Mouse (Mus musculus) forebrain, embryonic 11.5 days (tissue): ENCODE measurements at regions not wholly inside any gene's neighbourhood (a gene's known extent, or its start where the extent isn't known, plus 50 kb on each side); places are given as distances from the start of the nearest gene placed in this dataset.
"Not testable (repeated sequence)": the region's sequence is repeated elsewhere in the genome, so short reads cannot be mapped to it uniquely, and the experiment has no call there.

ENCODE experiments used
- ATAC-seq: fragments of 200-750 bp; cut with Nextera tagmentation; replicated peaks from 2 replicates; pipeline ENCODE4 v1.8.0; 2017; ENCODE audit warnings: moderate TSS enrichment; ENCODE audit not compliant: low FRiP score
- DNase-seq: peaks from one replicate; pipeline ENCODE4 v3.0.0-alpha.2; 2017; ENCODE audit warnings: low spot score
- H3K27ac ChIP-seq: fragments of 300-500 bp; sonication (generic); 2 replicates; pipeline ENCODE4 v1.5.1; 2014; ENCODE audit warnings: low read depth, low read length
- H3K27me3 ChIP-seq: fragments of 300-500 bp; sonication (generic); 2 replicates; pipeline ENCODE4 v1.6.1; 2014; ENCODE audit warnings: mild to moderate bottlenecking, low read length, mixed read lengths; ENCODE audit not compliant: control insufficient read depth, insufficient read depth
- H3K36me3 ChIP-seq: fragments of 300-500 bp; sonication (generic); 2 replicates; pipeline ENCODE4 v1.6.1; 2014; ENCODE audit warnings: mild to moderate bottlenecking, low read length, moderate library complexity, mixed read lengths; ENCODE audit not compliant: control insufficient read depth, insufficient read depth
- H3K4me1 ChIP-seq: fragments of 300-500 bp; sonication (generic); replicated peaks from 2 replicates; pipeline ENCODE4 v1.6.1; 2014; ENCODE audit warnings: low read length, mixed read lengths; ENCODE audit not compliant: control insufficient read depth, insufficient read depth
- H3K4me2 ChIP-seq: fragments of 300-500 bp; sonication (generic); 2 replicates; pipeline ENCODE4 v1.6.1; 2014; ENCODE audit warnings: low read depth, mild to moderate bottlenecking, low read length, moderate library complexity, mixed read lengths; ENCODE audit not compliant: severe bottlenecking
- H3K4me3 ChIP-seq: fragments of 300-500 bp; sonication (generic); 2 replicates; pipeline ENCODE4 v1.5.1; 2014; ENCODE audit warnings: low read depth, low read length
- H3K9ac ChIP-seq: fragments of 300-500 bp; sonication (generic); 2 replicates; pipeline ENCODE4 v1.6.1; 2014; ENCODE audit warnings: low read length
- H3K9me3 ChIP-seq: fragments of 300-500 bp; sonication (generic); 2 replicates; pipeline ENCODE4 v1.6.1; 2016; ENCODE audit warnings: low read length, mixed read lengths; ENCODE audit not compliant: control insufficient read depth
- WGBS: fragments of 180-500 bp; shearing (Covaris S2); extraction: QIAGEN DNeasy Blood & Tissue Kit; methylation state at CpG from one replicate; pipeline ENCODE4 v1.1.7; 2014; 5-methylcytosine and 5-hydroxymethylcytosine counted together

DNA sequence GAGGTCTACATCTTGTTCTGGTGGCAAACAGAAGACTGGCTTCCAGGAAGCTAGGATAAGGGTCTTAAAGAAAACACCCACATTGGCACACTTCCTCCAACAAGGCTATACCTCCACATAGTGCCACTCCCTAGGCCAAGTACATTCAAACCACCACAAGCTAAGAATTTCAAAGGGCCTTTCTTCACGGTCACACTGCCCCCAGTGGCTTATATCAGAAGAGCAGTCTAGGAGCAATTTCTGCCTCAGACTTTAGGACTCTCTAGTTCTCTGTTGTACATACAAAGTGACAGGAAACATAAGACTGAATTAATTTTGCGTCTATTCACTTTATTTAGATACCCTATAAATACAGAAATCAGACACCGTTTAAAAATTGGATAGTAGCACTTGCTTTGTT lies 175.7 kb upstream of the Nwd2 start:
- H3K27ac ChIP-seq: no peak overlapping the region
- no peak overlapping the region for H3K9ac ChIP-seq
- DNase-seq (no peak), ATAC-seq (no peak)
- no peaks in the 10 kb centered on the region for H3K27me3 ChIP-seq
- no peak overlapping the region for H3K4me3 ChIP-seq
- H3K4me1 ChIP-seq: no peaks in the 10 kb centered on the region
- H3K36me3 ChIP-seq: no peaks in the 10 kb centered on the region
- H3K4me2 ChIP-seq: no peak overlapping the region
- no peaks in the 10 kb centered on the region for H3K9me3 ChIP-seq
- WGBS: 75% methylated on average over 3 of the region's 3 CpGs

DNA sequence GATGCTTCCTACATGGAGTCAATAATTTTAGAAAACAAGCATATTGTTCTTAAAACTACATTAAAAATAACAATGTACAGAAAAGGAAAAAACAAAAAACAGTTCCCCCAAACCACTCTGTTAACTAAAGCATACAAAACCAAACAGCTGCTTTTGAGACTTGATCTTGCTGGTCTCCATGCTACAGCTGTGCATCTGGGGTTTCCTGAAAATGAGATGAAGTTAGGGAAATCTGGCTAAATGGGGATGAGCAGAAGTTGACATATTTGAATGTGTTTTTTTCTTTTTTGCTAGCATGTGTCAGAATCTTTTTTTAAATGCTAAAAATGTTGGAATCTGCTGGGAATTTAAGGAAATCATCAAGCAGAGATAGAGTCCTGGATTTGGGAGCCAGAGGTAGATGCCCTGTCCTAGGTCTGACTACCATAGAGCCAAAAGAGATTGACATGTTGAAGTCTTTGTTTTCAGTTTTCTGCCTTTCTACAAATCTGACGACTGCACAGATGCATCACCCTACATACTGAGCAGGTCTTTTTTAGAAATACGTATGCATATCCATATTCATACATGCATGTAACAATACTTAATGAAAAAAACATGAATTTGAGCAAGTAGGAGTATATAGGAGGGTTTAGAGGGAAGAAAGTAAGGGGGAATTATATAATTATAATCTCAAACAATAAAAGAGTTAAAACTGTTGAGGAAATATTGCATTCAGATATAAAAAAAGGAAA lies 172.5 kb upstream of the Nwd2 start:
- 78% methylated on average over 2 of the region's 2 CpGs for WGBS
- Histone ChIP-seq H3K4me2 (no peak overlapping the region), H3K27me3 (no peaks in the 10 kb centered on the region), H3K36me3 (no peaks in the 10 kb centered on the region), H3K27ac (no peak overlapping the region), H3K9me3 (no peaks in the 10 kb centered on the region), H3K4me1 (no peaks in the 10 kb centered on the region), H3K4me3 (no peak overlapping the region), H3K9ac (no peak overlapping the region)
- DNase-seq: no peak
- no peak for ATAC-seq

DNA sequence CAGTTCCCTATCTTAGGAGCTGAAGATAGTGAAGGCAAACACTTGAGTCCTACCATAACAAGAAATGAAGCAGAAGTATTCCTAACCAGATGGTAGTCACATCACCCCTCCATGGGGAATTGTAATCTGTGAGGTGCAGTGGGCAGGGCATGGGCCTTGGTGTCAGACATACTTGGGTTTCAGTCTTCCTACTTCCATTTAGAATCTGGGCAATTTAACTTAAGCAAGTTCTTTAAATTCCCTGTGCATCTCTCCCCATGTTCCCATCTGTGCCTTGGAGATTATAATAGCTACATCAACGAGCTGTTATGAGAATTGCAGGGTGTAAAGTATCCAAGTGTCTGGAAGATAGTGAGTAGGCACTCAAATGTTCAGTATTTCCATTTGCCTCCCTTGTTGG lies 149.9 kb upstream of the Nwd2 start:
- H3K4me3 ChIP-seq: no peak overlapping the region
- DNase-seq (no peak), ATAC-seq (no peak)
- H3K36me3 ChIP-seq: no peaks in the 10 kb centered on the region
- 71% methylated on average over 1 of the region's 1 CpGs for WGBS
- H3K27me3 ChIP-seq: no peaks in the 10 kb centered on the region
- H3K9ac ChIP-seq: no peak overlapping the region
- H3K9me3 ChIP-seq: no peaks in the 10 kb centered on the region
- H3K27ac ChIP-seq: no peak overlapping the region
- H3K4me1 ChIP-seq: no peaks in the 10 kb centered on the region
- H3K4me2 ChIP-seq: no peak overlapping the region

DNA sequence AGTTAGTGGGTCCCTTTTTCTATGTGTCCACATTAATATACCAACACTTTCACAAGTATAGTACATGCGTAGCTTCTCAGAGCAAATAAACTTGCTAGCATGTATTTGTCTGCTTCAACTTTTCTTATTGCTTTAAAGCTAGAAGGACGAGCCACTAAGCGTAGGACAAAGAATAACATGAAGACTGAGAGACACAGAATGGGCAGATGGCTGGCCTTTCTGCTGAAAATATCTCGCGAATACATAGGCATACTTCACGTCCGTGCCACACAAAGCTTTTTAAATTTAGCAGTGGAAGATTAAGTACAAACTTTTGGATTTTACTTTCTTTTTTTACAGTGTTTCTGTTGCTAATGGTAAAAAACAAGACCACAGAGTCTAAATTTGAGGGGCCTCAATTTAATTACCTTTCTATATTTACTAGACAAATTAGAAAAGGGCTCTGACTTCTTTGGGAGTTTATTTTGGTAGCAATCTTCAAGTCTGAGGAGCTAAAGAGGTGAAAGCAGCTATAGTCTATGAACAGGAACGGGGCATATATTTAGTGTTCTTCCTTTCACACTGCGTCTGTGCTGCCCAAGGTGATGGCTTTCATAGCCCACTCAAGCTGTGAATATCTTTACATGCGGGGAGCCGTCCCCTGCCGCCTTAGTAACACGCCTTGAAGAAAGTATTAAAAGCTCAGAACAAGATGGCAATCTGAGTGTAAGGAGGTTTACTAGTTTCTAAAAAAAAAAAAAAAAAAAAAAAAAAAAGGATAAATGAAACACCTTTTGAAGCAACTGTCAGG lies 145.7 kb upstream of the Nwd2 start:
- no peak overlapping the region for H3K27ac ChIP-seq
- no peak overlapping the region for H3K4me3 ChIP-seq
- no peaks in the 10 kb centered on the region for H3K4me1 ChIP-seq
- 89% methylated on average over 13 of the region's 13 CpGs for WGBS
- H3K4me2 ChIP-seq: no peak overlapping the region
- no peak overlapping the region for H3K9ac ChIP-seq
- H3K9me3 ChIP-seq: no peaks in the 10 kb centered on the region
- no peak for ATAC-seq
- no peak for DNase-seq
- H3K27me3 ChIP-seq: no peaks in the 10 kb centered on the region
- no peaks in the 10 kb centered on the region for H3K36me3 ChIP-seq

DNA sequence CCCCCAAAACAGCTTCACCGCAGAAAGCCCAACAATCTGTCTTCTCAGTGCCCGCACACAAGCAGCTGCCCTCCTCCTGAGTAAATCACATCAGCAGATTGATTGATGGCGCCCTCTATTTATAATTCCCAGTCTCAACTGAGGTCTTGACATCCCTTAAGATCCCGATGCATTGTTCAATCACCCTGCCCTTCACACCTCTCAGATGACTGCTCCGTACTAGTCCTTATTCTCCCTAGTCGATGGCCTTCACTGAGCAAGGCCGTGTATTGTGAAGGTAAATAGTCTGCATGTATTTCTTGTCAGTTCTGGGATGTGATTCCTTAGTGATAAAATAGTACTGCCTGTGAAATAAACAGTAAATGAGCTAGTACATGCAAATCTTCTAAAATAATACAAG lies 114.7 kb upstream of the Nwd2 start:
- Histone ChIP-seq H3K27me3 (no peaks in the 10 kb centered on the region), H3K27ac (no peak overlapping the region), H3K4me3 (no peak overlapping the region), H3K4me1 (no peaks in the 10 kb centered on the region), H3K4me2 (no peak overlapping the region), H3K36me3 (no peaks in the 10 kb centered on the region), H3K9ac (no peak overlapping the region), H3K9me3 (no peaks in the 10 kb centered on the region)
- ATAC-seq (0 out of 2 replicates have a peak, but pooled peaks have one; percentile 42), DNase-seq (no peak)
- 66% methylated on average over 7 of the region's 7 CpGs for WGBS

DNA sequence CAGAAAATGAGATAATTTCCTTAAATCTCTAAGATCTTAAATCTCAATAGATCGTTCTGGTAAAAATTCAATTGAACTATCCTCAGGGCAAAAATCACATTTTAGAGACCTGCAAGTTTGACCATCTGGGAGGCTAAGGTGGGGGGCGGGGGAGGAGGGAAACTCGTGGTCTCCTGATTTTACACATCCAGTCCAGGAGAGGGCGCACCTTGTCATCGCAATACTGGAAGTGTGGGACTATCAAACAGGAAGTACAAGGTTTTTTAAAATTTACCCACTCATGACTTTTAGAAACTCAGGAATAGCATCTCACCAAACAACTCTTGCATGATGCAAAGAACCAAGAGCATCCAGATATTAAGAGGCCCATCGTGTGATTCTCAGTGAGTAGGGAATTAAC lies 108.4 kb upstream of the Nwd2 start:
- 84% methylated on average over 6 of the region's 6 CpGs for WGBS
- H3K4me2 ChIP-seq: no peak overlapping the region
- H3K36me3 ChIP-seq: no peaks in the 10 kb centered on the region
- H3K27me3 ChIP-seq: no peaks in the 10 kb centered on the region
- no peak overlapping the region for H3K27ac ChIP-seq
- H3K9me3 ChIP-seq: no peaks in the 10 kb centered on the region
- H3K9ac ChIP-seq: no peak overlapping the region
- no peaks in the 10 kb centered on the region for H3K4me1 ChIP-seq
- no peak overlapping the region for H3K4me3 ChIP-seq
- DNase-seq: no peak
- ATAC-seq: no peak

DNA sequence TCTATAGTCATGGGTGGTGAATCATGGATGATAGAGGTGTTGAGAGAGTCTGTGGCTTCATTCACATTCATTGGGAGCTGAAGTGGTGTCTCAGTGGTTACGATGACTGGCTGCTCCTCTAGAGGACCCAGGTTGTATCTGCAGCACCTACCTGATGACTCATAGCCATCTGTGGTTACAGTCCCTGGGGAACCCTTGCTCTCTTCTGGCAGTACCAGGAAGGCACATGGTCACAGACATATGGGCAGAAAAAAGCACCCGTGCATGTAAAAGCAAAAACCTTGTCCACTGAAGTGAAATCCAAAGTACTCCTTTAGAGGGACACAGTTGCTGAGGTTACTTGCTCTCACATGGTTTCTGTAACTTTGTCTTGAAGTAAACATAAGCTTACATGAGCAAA lies 103.4 kb upstream of the Nwd2 start:
- Histone ChIP-seq H3K9me3 (no peaks in the 10 kb centered on the region), H3K36me3 (no peaks in the 10 kb centered on the region), H3K4me1 (no peaks in the 10 kb centered on the region), H3K4me3 (no peak overlapping the region), H3K27me3 (no peaks in the 10 kb centered on the region), H3K27ac (no peak overlapping the region), H3K9ac (no peak overlapping the region), H3K4me2 (no peak overlapping the region)
- WGBS: 91% methylated on average over 2 of the region's 2 CpGs
- no peak for ATAC-seq
- DNase-seq: no peak

DNA sequence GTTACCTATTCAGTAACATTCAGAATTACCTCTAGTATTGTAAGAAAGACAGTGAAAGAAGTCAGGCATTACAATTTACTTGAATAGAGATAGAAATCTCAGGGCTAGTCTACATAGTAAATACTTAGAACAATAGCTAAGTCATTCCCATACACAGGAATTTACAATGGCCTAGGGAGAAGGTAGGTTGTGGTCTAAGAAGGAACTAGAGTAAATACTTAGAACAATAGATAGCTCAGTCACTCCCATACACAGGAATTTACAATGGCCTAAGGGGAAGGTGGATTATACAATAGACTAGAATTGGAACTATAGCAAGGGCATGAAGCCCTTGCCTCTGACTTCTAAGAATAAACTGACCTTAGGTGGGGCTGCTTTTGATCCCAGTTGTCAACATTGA lies 83.0 kb upstream of the Nwd2 start:
- not testable (repeated sequence) for H3K27ac ChIP-seq, H3K4me2 ChIP-seq, H3K9ac ChIP-seq, DNase-seq, ATAC-seq, H3K4me3 ChIP-seq, H3K4me1 ChIP-seq, H3K9me3 ChIP-seq, H3K27me3 ChIP-seq, H3K36me3 ChIP-seq

DNA sequence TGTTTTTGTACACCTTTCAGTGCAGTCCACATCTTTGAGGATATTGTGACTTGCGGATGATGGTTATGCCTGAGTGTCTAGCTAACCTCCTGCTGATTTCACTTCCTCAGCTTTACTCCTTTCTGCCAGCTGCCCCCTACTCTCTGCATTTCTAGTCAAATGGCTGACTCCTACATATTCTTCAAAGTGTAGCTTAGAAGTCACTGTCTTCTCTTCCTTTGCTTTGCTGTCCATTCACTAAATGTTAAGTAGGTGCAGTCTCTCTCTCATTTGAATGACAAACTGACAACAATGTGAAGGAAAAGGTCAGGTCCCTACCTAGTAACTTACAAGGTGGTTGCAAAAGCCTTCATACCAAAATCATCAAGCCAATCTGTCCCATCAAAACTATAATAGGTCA lies 73.5 kb upstream of the Nwd2 start:
- no peak overlapping the region for H3K4me2 ChIP-seq
- no peaks in the 10 kb centered on the region for H3K27me3 ChIP-seq
- no peaks in the 10 kb centered on the region for H3K9me3 ChIP-seq
- ATAC-seq: no peak
- no peak for DNase-seq
- H3K4me1 ChIP-seq: no peaks in the 10 kb centered on the region
- no peak overlapping the region for H3K4me3 ChIP-seq
- H3K27ac ChIP-seq: no peak overlapping the region
- H3K9ac ChIP-seq: no peak overlapping the region
- 84% methylated on average over 1 of the region's 1 CpGs for WGBS
- no peaks in the 10 kb centered on the region for H3K36me3 ChIP-seq
